Mouse (Mus musculus) E14TG2a.4 (cell line): Measurements from ENCODE around the gene Eef2kmt.

Source experiments
- CTCF ChIP-seq: conservative IDR thresholded peaks from 2 replicates; pipeline ENCODE4 v1.5.1; 2014; ENCODE audit warnings: low read length
- NANOG ChIP-seq: IDR thresholded peaks from 2 replicates; pipeline ENCODE4 v1.6.1; 2014; ENCODE audit warnings: borderline replicate concordance, low read length, mixed read lengths

GRCm38 (mm10) chr16:5203200-5203599, 52.6 kb downstream of the Eef2kmt start:
- TF ChIP-seq CTCF: no peak
- no peak for TF ChIP-seq NANOG
